9 mouse cellular contexts compared by ENCODE assay signal in the genomic region with DNA sequence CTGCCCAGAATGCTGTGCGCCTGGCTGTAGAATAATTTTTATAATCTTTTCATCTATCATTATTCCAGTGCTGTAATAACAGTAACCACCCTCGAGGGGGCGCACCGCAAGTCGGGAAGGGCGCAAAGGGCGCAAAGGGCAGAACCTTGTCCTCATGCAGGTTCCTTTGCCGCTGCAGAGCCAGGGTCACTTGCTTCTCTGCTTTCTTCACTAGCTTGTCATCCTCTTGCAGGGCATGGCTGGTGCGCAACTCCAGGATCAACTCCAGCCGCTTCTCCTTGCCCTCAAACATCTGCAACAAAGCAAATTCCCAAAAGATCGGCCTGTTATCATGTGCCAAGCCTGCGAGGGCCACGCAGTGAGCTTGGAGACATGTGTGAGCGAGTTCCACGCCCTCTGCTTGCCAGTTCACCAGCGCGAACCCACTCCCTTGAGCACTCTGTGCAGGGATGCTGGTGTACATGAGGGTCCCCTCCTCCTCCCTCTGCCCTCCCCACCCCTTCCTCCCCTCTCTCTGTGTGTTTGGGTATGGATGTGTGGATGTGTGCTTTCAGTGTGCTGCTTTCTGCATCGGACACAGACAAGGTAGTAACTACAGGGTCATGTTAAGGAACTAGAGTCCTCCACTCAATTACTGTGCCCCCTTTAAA. TPM values are rescaled to one million over a fixed set of nuclear protein-coding genes. Genes with fewer than 3 reads are reported as not detected.
DNase-seq lines count a peak whose midpoint lies in the region; ATAC-seq and TF ChIP-seq lines count a peak whose summit lies in the region.
"Had no signal": no experiment of that assay in that cellular context is flagged by ENCODE, and none has a peak within 500 bp of the region (broad histone marks: within the 10 kb centered on the region; RNA-seq: fewer than 3 reads in every experiment).

No protein-coding gene starts in this region.

- H3K9ac ChIP-seq in midbrain, embryonic 13.5 days (replicated peaks), result no peak overlapping the region

- no peaks in the 10 kb centered on the region for H3K9me3 ChIP-seq in midbrain, embryonic 13.5 days

- no peaks in the 10 kb centered on the region for H3K36me3 ChIP-seq in midbrain, embryonic 13.5 days

- intact Hi-C loops in left cerebral cortex, adult 2 months (cut with DNase I), result no loop called here

- TF ChIP-seq CTCF in left cerebral cortex, adult 2 months (IDR thresholded peaks at IDR 0.05), result peak; percentile 54

- DNase-seq in left cerebral cortex, adult 2 months (ENCODE audit: extremely low spot score in 1 of 2, low spot score in 2 of 2), result no peak
- no peak for DNase-seq in left cerebral cortex, adult 11 months (ENCODE audit: low spot score)
- peak; percentile 62 for DNase-seq in R1 (ENCODE audit: low read depth, low spot score)
- no peak for DNase-seq in urinary bladder, postnatal 36 days (ENCODE audit: low spot score in 2 of 2)
- DNase-seq in frontal cortex, adult 2 months (ENCODE audit: extremely low spot score in 1 of 2, low spot score in 1 of 2), result no peak
- no peak for DNase-seq in heart, adult 9 months (ENCODE audit: low spot score in 2 of 2)

- no peak overlapping the region for H3K4me2 ChIP-seq in midbrain, embryonic 13.5 days (replicated peaks)

- H3K4me3 ChIP-seq in left cerebral cortex, adult 2 months, result no peak overlapping the region
- no peak overlapping the region for H3K4me3 ChIP-seq in midbrain, embryonic 13.5 days (replicated peaks)

- no peaks in the 10 kb centered on the region for H3K27me3 ChIP-seq in midbrain, embryonic 13.5 days

- WGBS in midbrain, embryonic 13.5 days, result 52% methylated on average over 18 of the region's 18 CpGs

- H3K4me1 ChIP-seq in midbrain, embryonic 13.5 days (replicated peaks), result peaks cover 17% of the 10 kb centered on the region

- no peak overlapping the region for H3K27ac ChIP-seq in left cerebral cortex, adult 2 months
- H3K27ac ChIP-seq in midbrain, embryonic 13.5 days, result peak overlapping the region; percentile 36; the same call in 1 of the 2 replicates

- 0 out of 2 replicates have a peak, but pooled peaks have one; percentile 49 for ATAC-seq in erythroblast, adult 5-6 weeks (replicated peaks; ENCODE audit: low FRiP score, poor library complexity, severe bottlenecking)
- peak; percentile 41; the same call in 1 of the 2 replicates for ATAC-seq in midbrain, embryonic 13.5 days

RNA-seq across cellular contexts. Expression of gene Nr1i2, which starts 12.1 kb away (rescaled TPM):
- not detected for total RNA-seq in left cerebral cortex, adult 2 months (2021)
- total RNA-seq in erythroblast, adult 5-6 weeks (2015; ENCODE audit: low replicate concordance), result not detected in 2 replicates
- total RNA-seq in erythroblast, adult 5-6 weeks (2017; ENCODE audit: low replicate concordance), result not detected in 2 replicates
- not detected in 2 replicates for polyA plus RNA-seq in midbrain, embryonic 13.5 days (2015; fragmentation: Nextera tagmentation; extraction: Ambion mirVana)
- not detected in 2 replicates for polyA plus RNA-seq in frontal cortex, adult 2 months (2012; rRNA removed)
- polyA plus RNA-seq: lung, embryonic 16.5 days had no signal

RNA-seq across cellular contexts. Expression of gene Maats1, which starts 35.2 kb away (rescaled TPM):
- 1 to 10 TPM; 1.2 to 1.6 TPM for total RNA-seq in left cerebral cortex, adult 2 months (2021)
- 0.42 TPM in 1 of 2 replicates, not detected in the other for total RNA-seq in erythroblast, adult 5-6 weeks (2015; ENCODE audit: low replicate concordance)
- total RNA-seq in erythroblast, adult 5-6 weeks (2017; ENCODE audit: low replicate concordance), result not detected in 2 replicates
- 0.88 and 0.98 TPM in 2 replicates for polyA plus RNA-seq in midbrain, embryonic 13.5 days (2015; fragmentation: Nextera tagmentation; extraction: Ambion mirVana)
- 0.80 and 0.86 TPM in 2 replicates for polyA plus RNA-seq in frontal cortex, adult 2 months (2012; rRNA removed)

RNA-seq across cellular contexts. Expression of gene Cox17, which starts 40.1 kb away (rescaled TPM):
- total RNA-seq in left cerebral cortex, adult 2 months (2021), result 100 to 1,000 TPM; 131 to 133 TPM
- total RNA-seq in erythroblast, adult 5-6 weeks (2015; ENCODE audit: low replicate concordance), result 53.5 and 84.5 TPM in 2 replicates
- total RNA-seq in erythroblast, adult 5-6 weeks (2017; ENCODE audit: low replicate concordance), result 93.1 and 317 TPM in 2 replicates
- 105 and 108 TPM in 2 replicates for polyA plus RNA-seq in midbrain, embryonic 13.5 days (2015; fragmentation: Nextera tagmentation; extraction: Ambion mirVana)
- 264 and 278 TPM in 2 replicates for polyA plus RNA-seq in frontal cortex, adult 2 months (2012; rRNA removed)

RNA-seq across cellular contexts. Expression of gene Gm21987, which starts 40.1 kb away (rescaled TPM):
- total RNA-seq in left cerebral cortex, adult 2 months (2021), result not detected
- not detected in 2 replicates for total RNA-seq in erythroblast, adult 5-6 weeks (2015; ENCODE audit: low replicate concordance)
- not detected in 2 replicates for total RNA-seq in erythroblast, adult 5-6 weeks (2017; ENCODE audit: low replicate concordance)
- not detected in 2 replicates for polyA plus RNA-seq in midbrain, embryonic 13.5 days (2015; fragmentation: Nextera tagmentation; extraction: Ambion mirVana)
- not detected in 2 replicates for polyA plus RNA-seq in frontal cortex, adult 2 months (2012; rRNA removed)

RNA-seq across cellular contexts. Expression of gene Popdc2, which starts 55.3 kb away (rescaled TPM):
- 1 to 10 TPM in 1 of 2 experiments, under 1 TPM in 1; 0.51 to 1.5 TPM for total RNA-seq in left cerebral cortex, adult 2 months (2021)
- 24.9 and 26.5 TPM in 2 replicates for total RNA-seq in erythroblast, adult 5-6 weeks (2015; ENCODE audit: low replicate concordance)
- 6.2 and 14.2 TPM in 2 replicates for total RNA-seq in erythroblast, adult 5-6 weeks (2017; ENCODE audit: low replicate concordance)
- 0.26 and 0.51 TPM in 2 replicates for polyA plus RNA-seq in midbrain, embryonic 13.5 days (2015; fragmentation: Nextera tagmentation; extraction: Ambion mirVana)
- polyA plus RNA-seq in frontal cortex, adult 2 months (2012; rRNA removed), result 0.90 and 1.1 TPM in 2 replicates
